Mouse (Mus musculus): ENCODE results near the gene 4933402N03Rik. TPM values are rescaled to one million over a fixed set of nuclear protein-coding genes. Genes with fewer than 3 reads are reported as not detected.

The 4933402N03Rik gene
- polyA plus RNA-seq, 1 experiment from 2014 or later: not detected

Other genes starting within 250 kb of the 4933402N03Rik start
- 7.3 and 19.0 TPM in 2 replicates for gene Htra1, start 210.2 kb downstream of the 4933402N03Rik start, polyA plus RNA-seq (2014; fragmentation: Nextera tagmentation; extraction: Ambion mirVana)
- not detected in 2 replicates for gene Dmbt1, start 114.3 kb downstream of the 4933402N03Rik start, polyA plus RNA-seq (2014; fragmentation: Nextera tagmentation; extraction: Ambion mirVana)
- not detected in 2 replicates for gene 5430419D17Rik, start 28.1 kb upstream of the 4933402N03Rik start, polyA plus RNA-seq (2014; fragmentation: Nextera tagmentation; extraction: Ambion mirVana)
- not detected in 2 replicates for gene Cuzd1, start 176.0 kb upstream of the 4933402N03Rik start, polyA plus RNA-seq (2014; fragmentation: Nextera tagmentation; extraction: Ambion mirVana)
- not detected in 2 replicates for gene Fam24b, start 183.2 kb upstream of the 4933402N03Rik start, polyA plus RNA-seq (2014; fragmentation: Nextera tagmentation; extraction: Ambion mirVana)
- gene Fam24a, start 187.6 kb upstream of the 4933402N03Rik start, polyA plus RNA-seq (2014; fragmentation: Nextera tagmentation; extraction: Ambion mirVana): not detected in 2 replicates
- gene 2310057M21Rik, start 216.4 kb upstream of the 4933402N03Rik start, polyA plus RNA-seq (2014; fragmentation: Nextera tagmentation; extraction: Ambion mirVana): 22.5 and 23.7 TPM in 2 replicates
- gene Pstk, start 224.8 kb upstream of the 4933402N03Rik start, polyA plus RNA-seq (2014; fragmentation: Nextera tagmentation; extraction: Ambion mirVana): 59.4 and 63.3 TPM in 2 replicates

Measured in hindbrain, embryonic 11.5 days (tissue).